Mouse (Mus musculus): Measurements from ENCODE around the gene Uevld.
"Not testable (repeated sequence)": the region's sequence is repeated elsewhere in the genome, so short reads cannot be mapped to it uniquely, and the experiment has no call there.

Gene Uevld

GRCm38 (mm10) chr7:46969898-46970297 is 11.6 kb upstream of the Uevld start:
- no peak for DNase-seq (ENCODE audit: low read depth)

GRCm38 (mm10) chr7:46964070-46964469 is 5.7 kb upstream of the Uevld start:
- no peak for DNase-seq (ENCODE audit: low read depth)

GRCm38 (mm10) chr7:46962806-46963618 is 4.7 kb upstream of the Uevld start:
- peak; percentile 87 for DNase-seq (ENCODE audit: low read depth)

GRCm38 (mm10) chr7:46962132-46962531 is 3.8 kb upstream of the Uevld start:
- DNase-seq (ENCODE audit: low read depth), result peak; percentile 82

GRCm38 (mm10) chr7:46960991-46961390 is 2.7 kb upstream of the Uevld start:
- peak; percentile 19 for DNase-seq (ENCODE audit: low read depth)

- DNase-seq (ENCODE audit: low read depth), result no peak
These were observed 526 bp upstream of the Uevld start for GRCm38 (mm10) chr7:46958853-46959252.

- peak; percentile 70 for DNase-seq (ENCODE audit: low read depth)
These were observed 22.5 kb downstream of the Uevld start for GRCm38 (mm10) chr7:46935847-46936246.

- DNase-seq (ENCODE audit: low read depth), result no peak
These were observed 23.5 kb downstream of the Uevld start for GRCm38 (mm10) chr7:46934788-46935187.

- no peak for DNase-seq (ENCODE audit: low read depth)
These were observed 27.0 kb downstream of the Uevld start for GRCm38 (mm10) chr7:46931370-46931769.

- DNase-seq (ENCODE audit: low read depth), result no peak
These were observed 30.0 kb downstream of the Uevld start for GRCm38 (mm10) chr7:46928291-46928690.

- DNase-seq (ENCODE audit: low read depth), result no peak
These were observed 36.3 kb downstream of the Uevld start for GRCm38 (mm10) chr7:46922075-46922474.

- DNase-seq (ENCODE audit: low read depth), result peak; percentile 92
These were observed 38.7 kb downstream of the Uevld start, which contains the start of gene Tsg101 for GRCm38 (mm10) chr7:46919551-46920176. Gene Tsg101 (minus strand): TSS chr7:46919969.

- DNase-seq (ENCODE audit: low read depth), result peak; percentile 36
These were observed 39.5 kb downstream of the Uevld start for GRCm38 (mm10) chr7:46918678-46919371.

GRCm38 (mm10) chr7:46916376-46916775 is 42.0 kb downstream of the Uevld start:
- peak; percentile 11 for DNase-seq (ENCODE audit: low read depth)

- DNase-seq (ENCODE audit: low read depth), result no peak
These were observed 47.1 kb downstream of the Uevld start for GRCm38 (mm10) chr7:46911250-46911649.

GRCm38 (mm10) chr7:46899343-46899742 is 59.0 kb downstream of the Uevld start:
- no peak for DNase-seq (ENCODE audit: low read depth)

GRCm38 (mm10) chr7:46895511-46895910 is 62.8 kb downstream of the Uevld start:
- DNase-seq (ENCODE audit: low read depth), result no peak

GRCm38 (mm10) chr7:46883304-46883703 is 75.0 kb downstream of the Uevld start:
- no peak for DNase-seq (ENCODE audit: low read depth)

- DNase-seq (ENCODE audit: low read depth), result not testable (repeated sequence)
These were observed 76.4 kb downstream of the Uevld start for GRCm38 (mm10) chr7:46881941-46882340.

- no peak for DNase-seq (ENCODE audit: low read depth)
These were observed 77.3 kb downstream of the Uevld start for GRCm38 (mm10) chr7:46880992-46881391.

GRCm38 (mm10) chr7:46879851-46880250 is 78.5 kb downstream of the Uevld start:
- DNase-seq (ENCODE audit: low read depth), result peak; percentile 48

GRCm38 (mm10) chr7:46877255-46877654 is 81.1 kb downstream of the Uevld start:
- DNase-seq (ENCODE audit: low read depth), result no peak

GRCm38 (mm10) chr7:46876841-46877240 is 81.5 kb downstream of the Uevld start:
- DNase-seq (ENCODE audit: low read depth), result no peak

Data from NIH3T3 (cell line).